20 mouse cellular contexts compared by ENCODE assay signal in genomic region chr12:108226216-108226615, GRCm38 (mm10). TPM values are rescaled to one million over a fixed set of nuclear protein-coding genes. Genes with fewer than 3 reads are reported as not detected.
DNase-seq lines count a peak whose midpoint lies in the region; ATAC-seq lines count a peak whose summit lies in the region.
"Had no signal": no experiment of that assay in that cellular context is flagged by ENCODE, and none has a peak within 500 bp of the region (broad histone marks: within the 10 kb centered on the region; RNA-seq: fewer than 3 reads in every experiment).

No protein-coding gene starts in this region.

- 0 out of 2 replicates have a peak overlapping the region, but pooled peaks have one; percentile 5 for H3K9ac ChIP-seq in forebrain, embryonic 11.5 days (ENCODE audit: low read length)
- no peak overlapping the region for H3K9ac ChIP-seq in forebrain, embryonic 16.5 days (replicated peaks; ENCODE audit: low read depth, low read length)
- H3K9ac ChIP-seq in heart, embryonic 14.5 days (ENCODE audit: low read length): 0 out of 2 replicates have a peak overlapping the region, but pooled peaks have one; percentile 0
- no peak overlapping the region for H3K9ac ChIP-seq in midbrain, embryonic 15.5 days
- 0 out of 2 replicates have a peak overlapping the region, but pooled peaks have one; percentile 17 for H3K9ac ChIP-seq in midbrain, embryonic 13.5 days (replicated peaks)

- no peak overlapping the region for H3K4me3 ChIP-seq in forebrain, embryonic 11.5 days (ENCODE audit: low read depth, low read length)
- no peak overlapping the region for H3K4me3 ChIP-seq in forebrain, embryonic 16.5 days (replicated peaks; ENCODE audit: low read length)
- H3K4me3 ChIP-seq in heart, embryonic 14.5 days (ENCODE audit: control insufficient read depth in 1 of 2, insufficient read depth in 1 of 2, low read depth in 1 of 2, low read length in 2 of 2): no peak overlapping the region
- no peak overlapping the region for H3K4me3 ChIP-seq in midbrain, embryonic 10.5 days
- H3K4me3 ChIP-seq in midbrain, embryonic 15.5 days: no peak overlapping the region
- no peak overlapping the region for H3K4me3 ChIP-seq in midbrain, embryonic 13.5 days (replicated peaks)
- H3K4me3 ChIP-seq: myocyte had no signal

- no peaks in the 10 kb centered on the region for H3K9me3 ChIP-seq in forebrain, embryonic 11.5 days (ENCODE audit: control insufficient read depth, low read length)
- H3K9me3 ChIP-seq in forebrain, embryonic 16.5 days (ENCODE audit: control insufficient read depth, low read length): no peaks in the 10 kb centered on the region
- H3K9me3 ChIP-seq in heart, embryonic 14.5 days (ENCODE audit: control insufficient read depth, low read length): no peaks in the 10 kb centered on the region
- H3K9me3 ChIP-seq in midbrain, embryonic 10.5 days (replicated peaks): no peaks in the 10 kb centered on the region
- no peaks in the 10 kb centered on the region for H3K9me3 ChIP-seq in midbrain, embryonic 15.5 days
- no peaks in the 10 kb centered on the region for H3K9me3 ChIP-seq in midbrain, embryonic 13.5 days
- H3K9me3 ChIP-seq: megakaryocyte, embryonic 14.5 days had no signal

- H3K27ac ChIP-seq in forebrain, embryonic 11.5 days (ENCODE audit: low read depth, low read length): no peak overlapping the region
- no peak overlapping the region for H3K27ac ChIP-seq in forebrain, embryonic 16.5 days (ENCODE audit: low read length)
- H3K27ac ChIP-seq in heart, embryonic 14.5 days (replicated peaks in 1 of 2; ENCODE audit: control insufficient read depth in 1 of 2, insufficient read depth in 1 of 2, low read depth in 2 of 2, low read length in 2 of 2): no peak overlapping the region
- H3K27ac ChIP-seq in midbrain, embryonic 10.5 days (replicated peaks): peak overlapping the region; percentile 34; the same call in 1 of the 2 replicates
- H3K27ac ChIP-seq in midbrain, embryonic 15.5 days: no peak overlapping the region
- no peak overlapping the region for H3K27ac ChIP-seq in midbrain, embryonic 13.5 days

- H3K4me2 ChIP-seq in forebrain, embryonic 11.5 days (ENCODE audit: low read depth, low read length, severe bottlenecking): no peak overlapping the region
- H3K4me2 ChIP-seq in forebrain, embryonic 16.5 days (ENCODE audit: low read length): no peak overlapping the region
- no peak overlapping the region for H3K4me2 ChIP-seq in heart, embryonic 14.5 days (ENCODE audit: low read length)
- no peak overlapping the region for H3K4me2 ChIP-seq in midbrain, embryonic 15.5 days
- H3K4me2 ChIP-seq in midbrain, embryonic 13.5 days (replicated peaks): no peak overlapping the region

- H3K36me3 ChIP-seq in forebrain, embryonic 11.5 days (ENCODE audit: control insufficient read depth, insufficient read depth, low read length): no peaks in the 10 kb centered on the region
- no peaks in the 10 kb centered on the region for H3K36me3 ChIP-seq in forebrain, embryonic 16.5 days (ENCODE audit: control insufficient read depth, insufficient read depth)
- no peaks in the 10 kb centered on the region for H3K36me3 ChIP-seq in heart, embryonic 14.5 days (ENCODE audit: control insufficient read depth, insufficient read depth, low read length)
- H3K36me3 ChIP-seq in midbrain, embryonic 10.5 days: 0 out of 2 replicates have a peak, but pooled peaks cover 4% of the 10 kb centered on the region
- no peaks in the 10 kb centered on the region for H3K36me3 ChIP-seq in midbrain, embryonic 15.5 days (replicated peaks)
- no peaks in the 10 kb centered on the region for H3K36me3 ChIP-seq in midbrain, embryonic 13.5 days

- ATAC-seq in forebrain, embryonic 11.5 days (replicated peaks; ENCODE audit: low FRiP score): no peak
- ATAC-seq in forebrain, embryonic 16.5 days: no peak
- no peak for ATAC-seq in heart, embryonic 14.5 days (ENCODE audit: insufficient number of reproducible peaks, insufficient read depth, low FRiP score, low read depth)
- ATAC-seq in midbrain, embryonic 15.5 days (replicated peaks): no peak
- ATAC-seq in midbrain, embryonic 13.5 days: no peak
- ATAC-seq: inflammation-experienced regulatory T-cells, adult 6 months had no signal

- peaks cover 16% of the 10 kb centered on the region for H3K4me1 ChIP-seq in forebrain, embryonic 11.5 days (replicated peaks; ENCODE audit: control insufficient read depth, insufficient read depth, low read length)
- peaks cover 36% of the 10 kb centered on the region for H3K4me1 ChIP-seq in forebrain, embryonic 16.5 days (replicated peaks; ENCODE audit: control insufficient read depth, insufficient read depth, low read length)
- H3K4me1 ChIP-seq in heart, embryonic 14.5 days (ENCODE audit: control insufficient read depth in 2 of 2, insufficient read depth in 2 of 2, low read length in 2 of 2): peaks cover 50 to 61% of the 10 kb centered on the region in 2 experiments
- peaks cover 87% of the 10 kb centered on the region for H3K4me1 ChIP-seq in midbrain, embryonic 10.5 days
- peaks cover 52% of the 10 kb centered on the region for H3K4me1 ChIP-seq in midbrain, embryonic 15.5 days
- peaks cover 86% of the 10 kb centered on the region for H3K4me1 ChIP-seq in midbrain, embryonic 13.5 days (replicated peaks)

- no peaks in the 10 kb centered on the region for H3K27me3 ChIP-seq in forebrain, embryonic 11.5 days (ENCODE audit: control insufficient read depth, insufficient read depth, low read length)
- H3K27me3 ChIP-seq in forebrain, embryonic 16.5 days (replicated peaks; ENCODE audit: control insufficient read depth, insufficient read depth, low read length): no peaks in the 10 kb centered on the region
- no peaks in the 10 kb centered on the region for H3K27me3 ChIP-seq in heart, embryonic 14.5 days (ENCODE audit: control insufficient read depth, insufficient read depth, low read length)
- H3K27me3 ChIP-seq in midbrain, embryonic 10.5 days (ENCODE audit: low read depth, poor library complexity, severe bottlenecking): no peaks in the 10 kb centered on the region
- no peaks in the 10 kb centered on the region for H3K27me3 ChIP-seq in midbrain, embryonic 15.5 days (replicated peaks)
- no peaks in the 10 kb centered on the region for H3K27me3 ChIP-seq in midbrain, embryonic 13.5 days

- no peak for DNase-seq in forebrain, embryonic 11.5 days (ENCODE audit: low spot score)
- no peak for DNase-seq in heart, adult 11 months
- no peak for DNase-seq in midbrain, embryonic 10.5 days (ENCODE audit: low spot score)
- DNase-seq in left cerebral cortex, adult 11 months (ENCODE audit: low spot score): no peak
- DNase-seq: adrenal gland, postnatal 36 days; B cell, adult 2 months; heart, postnatal 10 days; kidney, adult 2 months; kidney, postnatal 14 days; lung, adult 18-20 months; lung, postnatal 14 days; spleen, adult 18-20 months; thymus, postnatal 25 days had no signal

- whole genome bisulfite sequencing in forebrain, embryonic 11.5 days: 79% methylated on average over 13 of the region's 13 CpGs
- WGBS in forebrain, embryonic 16.5 days: 77% methylated on average over 13 of the region's 13 CpGs
- 84% methylated on average over 13 of the region's 13 CpGs for whole genome bisulfite sequencing in heart, embryonic 14.5 days
- WGBS in midbrain, embryonic 10.5 days: 87% methylated on average over 13 of the region's 13 CpGs
- 73% methylated on average over 13 of the region's 13 CpGs for WGBS in midbrain, embryonic 15.5 days
- WGBS in midbrain, embryonic 13.5 days: 82% methylated on average over 13 of the region's 13 CpGs

RNA-seq across cellular contexts. Expression of gene Ccnk, which starts 46.8 kb away (rescaled TPM):
- polyA plus RNA-seq in forebrain, embryonic 11.5 days (2014; fragmentation: Nextera tagmentation; extraction: Ambion mirVana): 5.0 and 6.2 TPM in 2 replicates
- 3.1 and 3.2 TPM in 2 replicates for polyA plus RNA-seq in forebrain, embryonic 16.5 days (2015; fragmentation: Nextera tagmentation; extraction: Ambion mirVana)
- 3.2 and 3.9 TPM in 2 replicates for polyA plus RNA-seq in heart, embryonic 14.5 days (2014; fragmentation: Nextera tagmentation; extraction: Ambion mirVana)
- polyA plus RNA-seq in midbrain, embryonic 10.5 days (2016; fragmentation: Nextera tagmentation; extraction: Ambion mirVana): 3.3 and 3.5 TPM in 2 replicates
- polyA plus RNA-seq in midbrain, embryonic 15.5 days (2015; fragmentation: Nextera tagmentation; extraction: Ambion mirVana): 2.4 and 3.7 TPM in 2 replicates
- polyA plus RNA-seq in midbrain, embryonic 13.5 days (2015; fragmentation: Nextera tagmentation; extraction: Ambion mirVana): 4.4 and 4.7 TPM in 2 replicates

RNA-seq across cellular contexts. Expression of gene Setd3, which starts 47.1 kb away (rescaled TPM):
- 79.2 and 85.9 TPM in 2 replicates for polyA plus RNA-seq in forebrain, embryonic 11.5 days (2014; fragmentation: Nextera tagmentation; extraction: Ambion mirVana)
- 104 and 116 TPM in 2 replicates for polyA plus RNA-seq in forebrain, embryonic 16.5 days (2015; fragmentation: Nextera tagmentation; extraction: Ambion mirVana)
- 60.4 and 68.2 TPM in 2 replicates for polyA plus RNA-seq in heart, embryonic 14.5 days (2014; fragmentation: Nextera tagmentation; extraction: Ambion mirVana)
- 77.8 and 77.9 TPM in 2 replicates for polyA plus RNA-seq in midbrain, embryonic 10.5 days (2016; fragmentation: Nextera tagmentation; extraction: Ambion mirVana)
- polyA plus RNA-seq in midbrain, embryonic 15.5 days (2015; fragmentation: Nextera tagmentation; extraction: Ambion mirVana): 88.0 and 95.0 TPM in 2 replicates
- polyA plus RNA-seq in midbrain, embryonic 13.5 days (2015; fragmentation: Nextera tagmentation; extraction: Ambion mirVana): 93.6 and 96.6 TPM in 2 replicates

RNA-seq across cellular contexts. Expression of gene Ccdc85c, which starts 49.0 kb away (rescaled TPM):
- polyA plus RNA-seq in forebrain, embryonic 11.5 days (2014; fragmentation: Nextera tagmentation; extraction: Ambion mirVana): 18.0 and 18.8 TPM in 2 replicates
- polyA plus RNA-seq in forebrain, embryonic 16.5 days (2015; fragmentation: Nextera tagmentation; extraction: Ambion mirVana): 12.0 and 12.9 TPM in 2 replicates
- 7.2 and 8.2 TPM in 2 replicates for polyA plus RNA-seq in heart, embryonic 14.5 days (2014; fragmentation: Nextera tagmentation; extraction: Ambion mirVana)
- polyA plus RNA-seq in midbrain, embryonic 10.5 days (2016; fragmentation: Nextera tagmentation; extraction: Ambion mirVana): 12.1 and 15.5 TPM in 2 replicates
- polyA plus RNA-seq in midbrain, embryonic 15.5 days (2015; fragmentation: Nextera tagmentation; extraction: Ambion mirVana): 15.3 and 15.8 TPM in 2 replicates
- polyA plus RNA-seq in midbrain, embryonic 13.5 days (2015; fragmentation: Nextera tagmentation; extraction: Ambion mirVana): 19.5 and 21.5 TPM in 2 replicates

Comparison
In these comparisons a context has a peak if more than half of its experiments do, and no peak if none do; other contexts are left out.
1. H3K9ac ChIP-seq: peak in forebrain, embryonic 11.5 days (single experiment), heart, embryonic 14.5 days (single experiment) and midbrain, embryonic 13.5 days (single experiment); none in forebrain, embryonic 16.5 days (single experiment) and midbrain, embryonic 15.5 days (single experiment).